Mouse (Mus musculus) small intestine, adult 2 months (tissue): ENCODE measurements around the gene A630001G21Rik.

Experiments
- CTCF ChIP-seq: fragments of 200-500 bp; IDR thresholded peaks from 2 replicates; pipeline ENCODE4 v1.5.1; 2012; ENCODE audit warnings: low read depth, mild to moderate bottlenecking, control low read depth, inconsistent platforms, low read length, moderate library complexity, mixed read lengths; ENCODE audit not compliant: insufficient replicate concordance, insufficient read length; ENCODE audit errors: extremely low read depth
- POLR2A ChIP-seq: fragments of 200-500 bp; IDR thresholded peaks from 2 replicates; pipeline ENCODE4 v1.6.1; 2012; ENCODE audit warnings: low read depth, mild to moderate bottlenecking, control low read depth, inconsistent platforms, low read length, moderate library complexity

DNA sequence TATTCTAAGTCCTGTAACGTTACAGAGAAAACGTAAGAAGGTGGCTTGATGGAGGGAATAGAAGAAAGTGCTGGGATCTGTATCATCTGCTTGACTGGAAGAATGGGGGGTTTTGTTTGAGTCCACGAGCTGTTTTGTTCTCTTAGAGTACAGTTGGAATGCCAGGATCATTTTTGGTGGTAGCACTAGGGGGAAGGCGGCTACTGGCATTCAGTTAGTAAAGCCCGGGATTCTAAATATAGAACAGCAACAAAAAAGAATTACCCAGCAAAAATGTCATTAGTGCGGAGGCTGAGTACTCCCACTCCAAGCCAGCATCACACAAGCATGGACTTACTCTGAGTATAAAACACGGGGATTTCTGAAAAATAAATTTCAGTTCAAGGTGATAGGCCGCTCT is 43.8 kb upstream of the A630001G21Rik start:
- no peak for TF ChIP-seq CTCF
- TF ChIP-seq POLR2A: no peak
